Mouse (Mus musculus): ENCODE measurements around the gene Kcnk10.
A peak's percentile ranks its signal among the peaks of the same experiment; 100 is the strongest.

Gene Kcnk10

DNA sequence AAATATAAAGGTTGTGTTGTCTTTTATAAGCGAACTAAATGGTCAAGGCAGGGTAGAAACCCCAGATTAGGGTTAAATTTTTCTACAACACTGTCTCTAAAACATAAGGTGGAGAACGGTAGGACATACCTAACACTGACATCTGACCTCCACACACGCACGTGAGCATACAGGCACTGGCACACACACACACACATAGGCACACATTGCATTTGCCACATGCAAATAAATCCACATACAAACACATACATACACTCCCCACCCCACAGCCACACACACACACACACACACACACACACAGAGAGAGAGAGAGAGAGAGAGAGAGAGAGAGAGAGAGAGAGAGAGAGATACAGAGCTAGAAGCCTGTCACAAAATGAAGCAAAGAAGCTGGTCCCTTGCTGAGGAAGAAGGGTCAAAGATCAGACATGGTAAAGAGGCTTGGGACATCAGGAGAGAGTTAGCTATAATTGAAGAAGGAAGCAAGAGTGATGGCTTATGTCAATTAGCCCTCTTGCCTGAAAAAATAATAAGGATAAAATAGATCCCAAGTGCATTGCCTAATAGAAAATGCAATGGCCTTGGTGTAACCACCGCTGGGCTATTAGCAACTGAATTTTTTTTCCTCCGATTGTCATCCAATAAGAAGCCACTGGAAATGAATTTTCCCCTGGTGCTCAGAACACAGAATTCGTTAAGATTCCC lies 58.1 kb downstream of the Kcnk10 start:
- no peak for DNase-seq (ENCODE audit: low read depth, low spot score)

DNA sequence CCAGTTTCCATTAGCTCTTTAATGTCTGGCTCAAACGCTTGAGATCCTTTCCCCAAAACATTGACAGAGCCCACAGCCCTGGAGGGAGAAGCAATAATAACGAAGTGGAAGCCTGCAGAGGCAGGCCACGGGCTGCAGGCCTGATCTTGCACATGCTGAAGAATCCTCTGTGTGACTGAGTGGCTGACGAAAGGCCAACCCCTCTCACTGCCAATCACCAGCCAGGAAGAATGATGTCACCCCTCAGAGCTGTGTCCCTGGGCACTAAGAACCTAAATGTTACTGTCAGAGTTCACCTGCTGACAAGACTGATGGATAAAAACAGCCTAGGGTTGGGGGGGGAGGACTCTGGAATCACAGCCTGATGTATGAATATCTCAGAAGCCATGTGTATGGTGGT lies 72.5 kb downstream of the Kcnk10 start:
- no peak for DNase-seq (ENCODE audit: low read depth, low spot score)

DNA sequence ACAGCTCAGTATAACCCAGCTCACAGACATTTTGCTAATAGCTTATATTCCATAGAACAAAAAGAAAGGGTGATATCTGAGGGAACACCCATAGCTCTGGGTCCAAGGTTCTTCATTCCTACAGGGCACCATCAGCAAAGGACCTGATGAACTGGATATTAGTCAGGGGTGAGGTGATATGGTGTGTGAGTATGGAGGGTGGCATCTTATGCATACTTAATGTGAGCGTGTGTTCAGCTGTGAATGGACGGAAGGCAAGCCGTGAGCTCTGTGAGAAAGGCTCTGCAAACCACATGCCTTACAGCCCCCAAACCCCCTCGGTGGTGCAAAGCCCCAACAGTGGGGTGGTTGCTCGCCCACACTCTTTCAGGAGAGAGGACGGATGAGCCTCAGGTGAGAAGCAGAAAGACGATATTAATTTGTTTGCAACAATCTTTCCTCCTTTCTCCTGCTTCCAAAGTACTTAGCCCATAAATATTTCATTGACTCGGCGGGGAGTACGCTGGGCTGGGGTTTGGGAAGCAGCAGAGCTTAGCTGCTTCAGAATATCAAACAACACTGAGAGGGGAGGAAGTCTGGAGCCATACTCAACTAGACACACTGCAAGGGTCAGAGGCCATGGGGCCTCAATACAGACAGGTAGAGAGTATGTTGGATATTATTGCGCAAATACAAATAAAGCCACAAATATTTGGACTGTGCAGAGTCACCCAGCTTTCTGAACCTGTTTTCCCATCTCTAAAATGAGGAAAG lies 76.4 kb downstream of the Kcnk10 start:
- DNase-seq (ENCODE audit: low read depth, low spot score): no peak

DNA sequence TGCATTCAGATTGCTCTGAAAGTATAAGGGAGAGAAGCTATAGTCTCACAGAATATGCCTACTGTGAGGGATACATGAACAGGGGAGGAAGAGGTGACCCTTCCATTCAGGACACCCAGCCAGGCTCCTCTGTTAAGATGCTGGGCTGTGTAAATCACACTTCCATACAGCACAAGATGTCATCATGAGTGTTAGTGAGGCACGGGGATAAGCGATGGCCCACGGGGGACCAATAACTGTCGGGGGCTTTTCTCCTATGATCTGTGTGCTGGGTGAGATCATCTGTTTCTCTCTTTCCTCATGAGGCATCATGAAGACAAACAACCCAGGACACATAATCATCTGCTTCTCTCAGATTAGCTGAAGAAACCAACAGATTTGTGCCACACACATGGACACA lies 77.1 kb downstream of the Kcnk10 start:
- no peak for DNase-seq (ENCODE audit: low read depth, low spot score)

DNA sequence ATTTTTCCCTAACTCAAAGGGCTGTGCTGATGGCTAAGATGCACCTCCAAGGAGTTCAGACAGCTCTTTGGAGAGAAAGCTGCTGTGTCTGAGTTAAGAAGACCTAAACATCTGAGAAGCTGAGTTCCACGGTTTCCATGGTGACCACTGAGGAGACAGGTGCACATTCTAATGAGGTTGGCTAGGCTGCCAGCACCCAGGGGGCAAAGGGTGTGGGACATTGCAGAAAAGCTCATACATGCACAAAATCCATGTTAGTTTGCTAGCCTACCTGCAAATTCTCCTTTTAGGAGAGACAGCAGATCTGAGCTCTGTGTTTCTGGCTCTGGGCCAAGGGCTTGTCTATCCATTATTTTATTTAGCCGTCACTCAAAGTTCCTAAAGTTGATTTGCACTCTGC lies 96.7 kb downstream of the Kcnk10 start:
- DNase-seq (ENCODE audit: low read depth, low spot score): no peak

DNA sequence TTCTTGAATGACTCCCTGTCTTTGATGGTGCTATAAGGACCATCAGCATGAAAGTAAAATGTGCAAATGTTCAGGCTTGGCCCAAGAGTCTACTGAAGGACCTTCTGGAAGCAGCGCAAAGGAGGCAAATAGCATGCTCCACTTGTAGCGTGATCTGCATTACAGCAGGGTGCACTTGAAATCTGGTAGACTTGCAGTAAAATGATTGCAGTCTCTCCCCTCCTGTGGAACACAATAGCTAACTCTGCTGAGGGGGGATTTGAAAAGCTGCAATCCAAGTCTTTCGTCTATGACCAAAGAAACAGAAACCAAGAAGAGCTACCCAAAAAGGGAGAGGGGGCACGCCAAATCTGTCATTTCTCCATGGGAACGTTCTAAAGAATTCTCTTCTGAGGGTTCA lies 97.1 kb downstream of the Kcnk10 start:
- no peak for DNase-seq (ENCODE audit: low read depth, low spot score)

DNA sequence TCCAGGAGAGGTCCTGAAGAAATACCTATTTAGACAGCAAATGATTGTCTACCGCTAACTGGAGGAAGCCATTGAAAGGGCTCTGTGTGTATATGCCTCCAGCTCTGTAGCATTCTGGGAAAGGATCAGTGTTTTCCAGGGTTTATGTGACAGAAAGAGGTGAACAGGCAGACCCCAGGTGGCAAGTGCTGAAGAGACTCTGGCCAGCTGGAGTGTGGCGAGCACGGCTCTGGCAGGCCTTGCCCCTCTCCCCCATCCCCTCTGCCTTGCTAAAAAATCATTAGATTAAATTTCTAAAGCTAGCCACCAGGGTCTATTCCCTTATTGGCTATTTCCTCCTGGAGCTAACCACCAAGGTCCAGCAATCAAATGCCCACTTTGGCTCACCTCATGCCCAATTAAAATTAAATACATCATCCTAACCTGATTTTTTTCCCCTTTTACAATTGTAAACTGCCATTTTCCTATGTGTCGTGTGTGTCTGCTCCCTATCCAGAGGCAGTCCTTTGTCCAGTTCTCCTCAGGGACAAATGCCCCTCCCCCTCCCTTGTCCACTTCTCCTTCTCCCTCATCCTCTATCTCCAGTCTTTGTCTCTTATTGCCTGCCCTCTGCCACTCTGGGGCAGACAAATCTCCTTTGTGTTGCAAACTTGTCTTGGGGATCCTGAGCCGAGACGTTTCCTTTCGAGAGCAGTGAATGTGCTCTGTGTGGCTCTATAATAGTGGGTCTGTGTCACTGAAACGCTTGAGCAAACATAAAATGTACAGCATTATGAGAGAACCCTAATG lies 100.2 kb downstream of the Kcnk10 start:
- DNase-seq (ENCODE audit: low read depth, low spot score): no peak

DNA sequence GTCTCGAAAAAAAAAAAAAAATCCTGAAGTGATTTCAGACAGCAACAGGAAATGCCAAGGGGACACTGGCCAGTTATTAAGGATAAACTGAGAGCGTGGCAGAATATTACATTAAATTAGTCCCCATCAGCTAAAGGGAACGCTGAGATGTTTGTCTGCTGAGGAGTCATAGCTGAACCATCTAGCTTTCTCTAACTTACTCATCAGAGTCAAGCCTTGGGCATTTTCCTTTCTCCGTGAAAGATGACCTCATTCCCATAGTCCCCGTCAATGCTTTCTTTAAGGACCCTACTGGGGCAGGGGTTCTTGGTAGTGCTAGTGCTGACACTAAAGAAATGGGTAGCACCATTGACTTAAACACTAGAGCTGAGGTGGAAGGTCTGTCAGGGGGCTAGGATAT lies 106.9 kb downstream of the Kcnk10 start:
- DNase-seq (ENCODE audit: low read depth, low spot score): no peak

DNA sequence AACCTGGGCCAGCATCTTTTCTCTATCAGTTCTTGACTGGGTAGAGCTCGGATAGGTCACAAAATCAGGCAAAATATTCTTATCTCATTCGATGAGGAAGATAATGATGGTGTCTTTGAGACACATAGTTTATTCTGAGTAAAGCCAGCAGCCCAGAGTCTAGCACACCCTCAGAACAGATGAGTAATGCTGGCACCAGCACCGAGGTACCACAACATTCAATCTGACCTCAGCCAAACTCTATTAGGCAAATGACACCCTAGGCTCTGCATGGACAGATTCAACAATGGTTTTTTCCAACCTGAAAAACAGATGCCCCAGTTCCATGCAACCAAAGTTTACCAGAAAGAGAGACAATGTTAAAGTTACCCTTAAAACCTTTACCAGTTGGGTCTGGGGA lies 108.0 kb downstream of the Kcnk10 start:
- no peak for DNase-seq (ENCODE audit: low read depth, low spot score)

DNA sequence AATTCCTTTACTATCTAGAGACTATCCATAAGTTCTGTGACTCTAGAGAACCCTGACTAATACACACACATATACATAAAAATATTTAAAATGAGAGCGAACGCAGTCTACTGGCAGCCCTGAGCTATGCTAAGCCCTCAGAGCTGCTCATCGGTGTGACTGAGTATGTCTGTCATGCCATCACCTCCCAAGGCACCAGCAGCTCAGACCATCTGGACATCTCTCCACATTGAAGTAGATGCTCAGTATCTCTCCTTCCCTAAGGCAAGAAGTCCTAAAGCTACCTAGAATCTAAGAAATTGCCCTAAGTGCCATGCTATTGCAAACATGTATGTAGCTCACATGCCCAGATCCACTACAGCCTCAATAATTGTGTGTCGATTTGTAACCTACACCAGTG lies 110.3 kb downstream of the Kcnk10 start:
- DNase-seq (ENCODE audit: low read depth, low spot score): no peak

DNA sequence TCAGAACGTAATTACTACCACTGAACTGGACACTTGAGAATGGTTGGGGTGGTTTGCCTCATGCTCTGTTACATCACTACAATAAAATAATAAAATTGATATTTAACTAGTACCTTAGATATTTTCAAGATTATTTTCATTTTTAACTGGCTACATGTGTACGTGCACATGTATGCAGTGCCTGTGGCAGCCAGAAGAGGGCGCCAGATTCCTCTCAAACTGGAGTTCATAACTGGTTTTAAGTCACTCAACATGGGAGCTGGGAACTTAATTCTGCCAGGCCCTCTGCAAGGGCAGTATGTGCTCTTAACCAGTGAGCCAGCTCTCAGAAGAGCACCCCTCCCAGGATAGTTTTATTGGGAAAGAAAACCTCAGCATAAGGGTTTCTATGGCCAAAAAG lies 118.2 kb downstream of the Kcnk10 start:
- no peak for DNase-seq (ENCODE audit: low read depth, low spot score)

DNA sequence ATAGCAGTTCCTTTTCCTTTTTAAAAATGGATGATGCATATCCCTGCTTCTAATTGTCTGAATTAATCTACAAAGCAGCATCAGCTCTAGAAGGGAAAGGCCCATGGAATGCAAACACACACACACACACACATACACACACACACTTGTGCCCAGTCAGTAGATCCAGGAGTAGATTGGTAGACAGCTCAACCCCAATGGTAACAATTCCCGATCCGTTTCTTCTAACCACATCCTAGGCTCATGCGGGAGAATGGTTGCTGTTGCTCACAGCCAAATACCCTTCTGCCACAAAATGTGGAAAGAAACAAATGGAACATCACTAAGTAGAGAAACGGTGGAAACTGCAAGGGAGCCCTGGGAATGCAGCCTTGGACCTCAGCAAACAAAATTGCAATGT lies 119.2 kb downstream of the Kcnk10 start:
- DNase-seq (ENCODE audit: low read depth, low spot score): no peak

DNA sequence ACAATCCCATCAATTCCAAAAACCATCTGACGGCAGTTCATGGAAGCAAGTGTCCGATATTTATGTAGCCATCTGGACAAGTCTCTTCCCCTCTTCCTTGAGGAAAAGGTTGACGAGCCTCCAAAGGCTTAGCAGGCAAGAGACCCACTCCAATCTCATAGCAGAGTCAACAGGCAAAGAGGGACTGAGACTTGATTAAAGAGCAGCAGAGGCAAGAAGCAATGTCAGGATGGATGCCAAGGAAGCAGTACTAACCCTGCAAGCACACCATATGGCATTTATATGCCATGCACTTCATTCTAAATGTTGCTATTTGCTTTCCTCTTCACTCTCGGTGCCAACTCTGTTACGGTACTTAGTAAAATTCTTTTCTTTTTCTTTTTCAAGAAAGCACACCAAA lies 119.6 kb downstream of the Kcnk10 start:
- DNase-seq (ENCODE audit: low read depth, low spot score): peak; percentile 71

DNA sequence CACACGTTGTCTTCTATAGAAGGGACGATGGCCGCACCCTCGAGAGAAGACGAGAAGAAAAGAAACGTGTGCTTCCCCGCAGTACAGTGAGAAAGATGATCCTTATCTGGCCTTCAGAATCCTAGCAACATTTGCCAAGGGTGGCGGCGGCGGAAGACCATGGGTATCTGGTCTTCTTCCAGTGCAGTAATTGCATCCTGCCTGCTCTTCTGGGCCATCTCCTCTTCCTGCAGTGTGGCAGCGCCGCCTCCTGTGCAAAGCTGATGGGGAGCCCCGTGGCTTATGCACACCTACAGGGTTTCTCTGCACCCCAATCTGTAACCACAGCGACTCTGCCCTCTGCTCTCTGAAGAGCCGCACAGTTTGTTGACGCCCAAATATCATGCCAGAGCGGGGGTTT lies 124.9 kb downstream of the Kcnk10 start:
- no peak for DNase-seq (ENCODE audit: low read depth, low spot score)

DNA sequence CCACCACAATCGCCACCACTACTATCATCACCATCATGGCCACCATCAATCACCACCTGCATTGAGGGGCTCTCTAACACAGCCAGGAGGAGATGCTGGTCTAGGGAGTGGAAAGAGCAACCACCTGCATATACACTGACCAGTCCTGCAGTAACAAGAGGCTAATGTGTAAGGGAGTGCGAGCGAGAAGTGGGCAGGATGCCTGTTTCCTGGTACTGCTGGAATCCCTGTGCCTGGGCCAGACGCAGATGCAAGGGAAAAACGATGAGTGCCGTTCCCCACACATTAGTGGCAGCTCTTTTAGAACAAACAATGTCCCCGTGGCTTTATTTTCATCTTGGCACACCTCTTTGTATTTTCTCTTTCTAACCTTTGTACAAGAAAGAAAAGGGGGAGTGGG lies 125.5 kb downstream of the Kcnk10 start:
- DNase-seq (ENCODE audit: low read depth, low spot score): no peak

DNA sequence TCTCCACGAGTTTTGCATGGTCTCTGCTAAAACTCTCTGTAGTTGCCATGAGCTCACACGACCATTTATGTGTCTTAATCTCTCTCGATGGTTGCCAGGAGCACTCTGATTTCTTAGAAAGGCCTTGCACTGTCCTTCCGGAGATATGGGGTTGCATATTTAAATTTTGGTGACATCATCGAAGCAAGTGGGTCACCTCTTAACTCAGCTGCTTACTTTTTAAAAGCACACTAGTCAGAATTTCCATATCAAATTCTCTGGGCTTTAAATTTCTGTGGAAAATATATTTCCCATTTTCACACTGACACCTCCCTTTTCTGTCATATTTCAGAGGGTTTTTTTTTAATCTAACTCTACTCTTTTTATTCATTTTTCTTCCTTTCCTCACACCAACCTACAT lies 132.5 kb downstream of the Kcnk10 start:
- no peak for DNase-seq (ENCODE audit: low read depth, low spot score)

DNA sequence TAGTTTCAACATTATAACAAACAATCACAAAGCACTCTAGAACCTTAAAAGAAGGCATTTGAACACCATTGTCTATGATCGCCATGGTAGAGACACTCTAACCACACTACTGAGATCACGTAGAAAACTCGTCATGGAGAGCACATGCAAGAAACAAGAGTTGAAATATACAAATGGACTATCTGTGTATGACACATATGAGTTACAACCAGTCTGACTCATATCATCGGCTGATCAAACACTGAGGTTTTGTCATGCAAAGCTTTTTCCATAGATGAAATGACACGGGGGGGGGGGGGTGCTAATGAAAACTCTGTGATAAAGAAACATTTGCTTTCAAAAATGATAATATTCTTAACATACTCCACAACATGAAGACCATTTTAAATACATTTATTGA lies 133.2 kb downstream of the Kcnk10 start:
- no peak for DNase-seq (ENCODE audit: low read depth, low spot score)

DNA sequence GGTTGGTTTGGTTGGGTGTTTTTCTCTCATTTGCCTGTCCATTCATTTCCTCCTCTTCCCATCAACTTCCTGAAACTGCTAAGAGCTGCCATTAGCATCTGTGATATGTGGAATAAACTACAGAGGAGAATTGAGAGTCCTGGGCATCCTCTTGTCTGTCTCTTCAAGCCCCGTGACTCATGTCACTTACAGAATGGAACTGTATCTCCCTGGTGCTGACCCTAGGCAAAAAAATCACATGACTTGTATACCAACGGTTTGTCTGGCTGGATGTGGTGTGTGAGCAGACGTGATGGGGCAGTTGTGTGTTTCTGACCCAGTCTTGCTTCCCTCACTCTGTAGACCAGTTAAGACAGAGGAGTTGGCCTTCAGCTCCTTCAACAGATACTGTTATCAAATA lies 134.4 kb downstream of the Kcnk10 start:
- no peak for DNase-seq (ENCODE audit: low read depth, low spot score)

DNA sequence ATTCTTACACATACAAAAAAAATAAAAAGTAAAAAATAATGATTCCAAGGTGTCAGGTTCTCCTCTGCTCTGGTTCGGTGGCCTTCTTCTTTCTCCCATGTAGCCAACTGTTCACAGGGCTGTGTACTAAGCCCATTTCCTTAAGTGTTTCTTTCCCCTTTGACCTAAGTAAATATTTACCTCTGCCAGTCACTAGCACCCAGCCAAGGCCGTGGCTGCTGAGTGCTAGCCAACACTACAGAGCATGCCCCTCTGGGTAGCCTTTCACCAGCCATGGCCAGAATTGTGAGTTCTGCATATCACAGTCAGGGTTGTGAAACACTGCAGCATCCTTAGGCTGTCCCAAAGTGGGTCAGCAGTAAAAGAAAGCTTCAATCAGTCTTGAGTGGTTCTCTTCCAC lies 140.0 kb downstream of the Kcnk10 start:
- no peak for DNase-seq (ENCODE audit: low read depth, low spot score)

DNA sequence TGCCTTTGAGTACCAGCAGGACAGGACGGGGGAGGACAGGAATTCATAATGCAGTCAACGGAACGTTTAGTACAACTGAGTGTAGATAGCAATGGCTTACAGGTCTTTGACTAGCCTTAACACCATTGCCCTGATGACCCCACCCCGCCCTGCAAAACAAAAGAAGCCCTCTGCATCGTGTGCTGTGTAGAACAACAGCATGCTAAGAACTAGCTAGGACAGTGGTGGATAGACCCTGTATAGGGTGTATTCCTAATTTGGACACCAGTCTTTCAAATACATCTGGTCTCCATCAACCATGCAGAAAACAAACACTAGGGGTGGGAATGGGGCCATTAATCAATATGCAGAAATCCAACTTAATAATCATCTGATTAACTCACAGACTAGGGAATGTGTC lies 147.4 kb downstream of the Kcnk10 start:
- no peak for DNase-seq (ENCODE audit: low read depth, low spot score)

DNA sequence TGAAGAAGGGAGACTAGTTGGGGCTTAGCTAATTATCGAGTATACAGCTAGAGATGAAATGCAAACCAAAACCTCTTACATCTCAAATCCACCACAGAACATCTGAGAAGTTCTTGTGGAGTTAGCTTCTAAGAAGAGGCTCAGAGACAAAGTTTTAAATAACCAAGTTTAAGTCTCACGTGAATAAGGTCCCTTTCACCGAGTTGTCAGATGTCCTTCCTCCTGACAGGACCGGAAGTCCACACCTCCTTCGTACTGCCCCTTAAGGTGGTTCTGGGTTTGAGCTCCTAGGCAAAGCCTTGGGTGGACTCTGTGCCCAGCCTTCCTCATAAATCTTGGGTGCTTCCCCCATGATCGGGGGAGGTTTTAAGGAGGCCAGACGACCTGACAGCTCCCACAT lies 156.8 kb downstream of the Kcnk10 start:
- DNase-seq (ENCODE audit: low read depth, low spot score): no peak

DNA sequence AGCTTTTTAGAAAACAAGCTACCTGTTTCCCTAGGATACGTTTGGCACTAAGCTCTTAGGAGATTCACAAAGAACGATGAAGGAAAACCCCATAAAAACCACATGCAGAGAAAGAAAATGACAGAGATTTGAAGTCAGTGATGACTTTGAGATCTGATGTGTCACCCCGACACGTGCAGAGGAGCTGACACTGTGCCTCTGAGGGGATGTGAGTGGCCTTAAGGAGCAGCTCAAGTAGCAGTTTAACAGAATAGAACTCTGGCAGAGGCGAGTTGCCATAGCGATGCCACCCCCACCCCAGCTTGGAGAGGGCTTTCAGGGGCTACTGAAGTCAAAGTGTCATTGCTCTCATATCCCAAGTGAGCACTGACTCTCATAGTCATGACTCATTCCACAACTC lies 158.3 kb downstream of the Kcnk10 start:
- DNase-seq (ENCODE audit: low read depth, low spot score): no peak

DNA sequence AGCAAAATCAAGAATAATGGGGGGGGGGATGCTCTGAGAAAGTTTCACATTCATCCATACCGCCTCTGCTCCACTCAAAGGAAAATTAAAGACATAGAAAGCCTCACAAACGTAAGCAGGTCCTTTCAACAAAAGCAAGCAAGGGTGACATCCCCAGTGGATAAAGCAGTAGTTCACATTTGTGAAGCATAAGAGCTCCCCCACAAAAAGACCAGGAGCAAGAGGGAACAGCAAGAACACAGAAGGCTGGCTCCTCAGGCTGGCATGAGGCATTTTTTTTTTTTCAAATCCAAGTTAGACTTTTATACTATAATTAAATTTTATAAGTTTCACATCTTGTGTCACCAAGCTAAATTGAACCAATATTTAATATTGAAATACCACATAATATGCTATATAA lies 168.5 kb downstream of the Kcnk10 start:
- peak; percentile 9 for DNase-seq (ENCODE audit: low read depth, low spot score)

Measured in telencephalon, adult 2 months (tissue).